Mouse (Mus musculus) hindbrain, embryonic 13.5 days (tissue): Measurements from ENCODE around the gene Ppp1r1b. TPM values are rescaled to one million over a fixed set of nuclear protein-coding genes. Genes with fewer than 3 reads are reported as not detected.

Experiments used
- ATAC-seq: fragments of 200-750 bp; cut with Nextera tagmentation; 2 replicates; pipeline ENCODE4 v1.8.0; 2017; ENCODE audit warnings: moderate TSS enrichment; ENCODE audit not compliant: low FRiP score
- H3K27ac ChIP-seq: fragments of 300-500 bp; sonication (generic); 2 replicates; pipeline ENCODE4 v1.5.1; 2015; ENCODE audit warnings: inconsistent platforms, mild to moderate bottlenecking, moderate library complexity
- H3K27me3 ChIP-seq: fragments of 300-500 bp; sonication (generic); 2 replicates; pipeline ENCODE4 v1.6.1; 2015; ENCODE audit warnings: mild to moderate bottlenecking, inconsistent platforms
- H3K36me3 ChIP-seq: fragments of 300-500 bp; sonication (generic); 2 replicates; pipeline ENCODE4 v1.6.1; 2015; ENCODE audit warnings: mild to moderate bottlenecking, inconsistent platforms
- H3K4me1 ChIP-seq: fragments of 300-500 bp; sonication (generic); replicated peaks from 2 replicates; pipeline ENCODE4 v1.6.1; 2015; ENCODE audit warnings: inconsistent platforms
- H3K4me2 ChIP-seq: fragments of 300-500 bp; sonication (generic); 2 replicates; pipeline ENCODE4 v1.6.1; 2015; ENCODE audit warnings: inconsistent platforms, mild to moderate bottlenecking, moderate library complexity
- H3K4me3 ChIP-seq: fragments of 300-500 bp; sonication (generic); 2 replicates; pipeline ENCODE4 v1.5.1; 2015; ENCODE audit warnings: mild to moderate bottlenecking, inconsistent platforms
- H3K9ac ChIP-seq: fragments of 300-500 bp; sonication (generic); 2 replicates; pipeline ENCODE4 v1.6.1; 2015; ENCODE audit warnings: mild to moderate bottlenecking, inconsistent platforms
- H3K9me3 ChIP-seq: fragments of 300-500 bp; sonication (generic); 2 replicates; pipeline ENCODE4 v1.6.1; 2016; ENCODE audit warnings: inconsistent platforms
- WGBS: fragments of 180-500 bp; shearing (Covaris S2); methylation state at CpG from one replicate; pipeline ENCODE4 v1.1.7; 2015; 5-methylcytosine and 5-hydroxymethylcytosine counted together
- polyA plus RNA-seq: library from polyadenylated mRNA; unstranded; fragments of >200 nt; fragmentation: Nextera tagmentation; extraction: Ambion mirVana; gene quantifications from 2 replicates; pipeline ENCODE4 v1.2.1, GENCODE M21; 2015

The Ppp1r1b gene
- polyA plus RNA-seq, 1 experiment from 2014 or later: 2.4 TPM

DNA sequence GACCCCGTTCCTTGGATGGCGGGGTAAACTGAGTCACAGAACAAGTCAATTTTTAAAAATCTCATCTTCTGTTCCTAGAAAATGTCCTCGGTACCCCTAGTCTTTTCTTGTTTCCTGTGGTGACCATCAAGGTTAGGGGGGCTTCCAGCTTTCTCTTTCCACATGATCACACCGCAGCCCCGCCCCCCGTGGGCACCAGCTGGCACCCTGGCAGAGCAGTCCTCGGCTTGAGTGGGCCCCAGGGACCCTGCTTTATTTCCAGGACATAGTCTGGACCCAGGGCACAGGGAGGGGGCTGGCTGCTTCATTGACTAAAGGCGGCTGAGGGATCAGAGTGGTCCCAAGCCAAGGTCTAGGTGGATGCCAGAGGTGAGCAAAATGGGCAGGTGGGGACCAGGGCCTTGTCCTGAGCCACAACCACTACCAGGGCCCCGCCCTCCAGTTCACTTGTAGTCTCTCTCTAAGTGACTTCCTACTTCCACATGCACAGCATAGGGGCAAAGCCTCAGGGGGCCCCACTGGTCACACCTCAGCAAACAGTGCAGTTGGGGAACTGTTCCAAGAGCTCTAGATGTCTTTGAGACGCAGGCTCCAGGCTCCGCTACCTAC, 8.4 kb upstream of the Ppp1r1b start:
- H3K4me2 ChIP-seq: peak overlapping the region; percentile 90
- peak overlapping the region; percentile 79 for H3K9ac ChIP-seq
- peak overlapping the region; percentile 50; the same call in 1 of the 2 replicates for H3K4me3 ChIP-seq
- 3% methylated on average over 11 of the region's 11 CpGs for WGBS
- ATAC-seq: no peak; the same call in 1 of the 2 replicates
- no peaks in the 10 kb centered on the region for H3K36me3 ChIP-seq
- H3K27me3 ChIP-seq: peaks cover 87% of the 10 kb centered on the region
- H3K4me1 ChIP-seq: peaks cover 44% of the 10 kb centered on the region
- H3K27ac ChIP-seq: peak overlapping the region; percentile 95
- no peaks in the 10 kb centered on the region for H3K9me3 ChIP-seq

DNA sequence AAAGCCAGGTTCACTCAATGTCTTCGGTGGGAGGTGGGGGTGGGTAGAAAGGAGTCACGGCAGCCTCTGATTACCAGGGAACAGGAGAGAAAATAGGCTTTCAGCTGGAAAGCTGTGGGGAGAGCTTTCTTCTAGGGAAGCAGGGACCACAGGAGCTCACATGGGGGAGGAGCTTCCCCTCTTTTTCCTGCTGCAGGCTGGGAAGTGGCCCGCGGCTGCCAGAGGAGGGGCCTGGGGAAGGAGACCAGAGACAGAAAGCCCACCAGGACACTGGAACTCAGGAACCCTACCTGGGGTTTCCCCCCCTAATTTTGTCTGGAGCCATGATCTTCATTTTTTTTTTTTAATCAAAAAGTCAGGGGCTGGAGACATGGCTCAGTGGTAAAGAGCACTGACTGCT, 7.6 kb upstream of the Ppp1r1b start:
- H3K9me3 ChIP-seq: no peaks in the 10 kb centered on the region
- WGBS: 5% methylated on average over 4 of the region's 4 CpGs
- no peak overlapping the region for H3K9ac ChIP-seq
- peaks cover 85% of the 10 kb centered on the region for H3K27me3 ChIP-seq
- H3K36me3 ChIP-seq: no peaks in the 10 kb centered on the region
- peaks cover 37% of the 10 kb centered on the region for H3K4me1 ChIP-seq
- no peak overlapping the region for H3K4me2 ChIP-seq
- no peak for ATAC-seq
- peak overlapping the region; percentile 95 for H3K27ac ChIP-seq
- no peak overlapping the region for H3K4me3 ChIP-seq

DNA sequence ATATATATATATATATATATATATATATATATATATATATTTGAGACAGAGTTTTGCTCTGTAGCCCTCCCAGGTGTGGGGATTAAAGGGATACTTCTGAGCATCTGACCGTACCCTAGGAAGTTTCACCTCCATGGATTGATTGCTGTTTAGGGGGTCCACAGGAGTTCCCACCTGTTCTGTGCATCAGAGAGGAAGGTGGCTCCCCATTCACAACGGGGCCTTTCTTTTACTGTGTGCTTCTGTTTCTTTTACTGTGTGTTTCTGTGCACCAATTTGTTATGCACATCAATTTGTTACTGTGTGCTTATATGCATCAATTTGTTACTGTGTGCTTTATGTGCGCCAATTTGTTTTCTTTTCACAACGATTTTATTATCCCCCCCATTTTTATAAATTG, 7.0 kb upstream of the Ppp1r1b start:
- H3K4me2 ChIP-seq: no peak overlapping the region
- H3K4me1 ChIP-seq: peaks cover 37% of the 10 kb centered on the region
- H3K27ac ChIP-seq: no peak overlapping the region
- no peak overlapping the region for H3K4me3 ChIP-seq
- 53% methylated on average over 4 of the region's 4 CpGs for WGBS
- no peaks in the 10 kb centered on the region for H3K9me3 ChIP-seq
- peaks cover 84% of the 10 kb centered on the region for H3K27me3 ChIP-seq
- no peaks in the 10 kb centered on the region for H3K36me3 ChIP-seq
- no peak overlapping the region for H3K9ac ChIP-seq
- ATAC-seq: no peak

DNA sequence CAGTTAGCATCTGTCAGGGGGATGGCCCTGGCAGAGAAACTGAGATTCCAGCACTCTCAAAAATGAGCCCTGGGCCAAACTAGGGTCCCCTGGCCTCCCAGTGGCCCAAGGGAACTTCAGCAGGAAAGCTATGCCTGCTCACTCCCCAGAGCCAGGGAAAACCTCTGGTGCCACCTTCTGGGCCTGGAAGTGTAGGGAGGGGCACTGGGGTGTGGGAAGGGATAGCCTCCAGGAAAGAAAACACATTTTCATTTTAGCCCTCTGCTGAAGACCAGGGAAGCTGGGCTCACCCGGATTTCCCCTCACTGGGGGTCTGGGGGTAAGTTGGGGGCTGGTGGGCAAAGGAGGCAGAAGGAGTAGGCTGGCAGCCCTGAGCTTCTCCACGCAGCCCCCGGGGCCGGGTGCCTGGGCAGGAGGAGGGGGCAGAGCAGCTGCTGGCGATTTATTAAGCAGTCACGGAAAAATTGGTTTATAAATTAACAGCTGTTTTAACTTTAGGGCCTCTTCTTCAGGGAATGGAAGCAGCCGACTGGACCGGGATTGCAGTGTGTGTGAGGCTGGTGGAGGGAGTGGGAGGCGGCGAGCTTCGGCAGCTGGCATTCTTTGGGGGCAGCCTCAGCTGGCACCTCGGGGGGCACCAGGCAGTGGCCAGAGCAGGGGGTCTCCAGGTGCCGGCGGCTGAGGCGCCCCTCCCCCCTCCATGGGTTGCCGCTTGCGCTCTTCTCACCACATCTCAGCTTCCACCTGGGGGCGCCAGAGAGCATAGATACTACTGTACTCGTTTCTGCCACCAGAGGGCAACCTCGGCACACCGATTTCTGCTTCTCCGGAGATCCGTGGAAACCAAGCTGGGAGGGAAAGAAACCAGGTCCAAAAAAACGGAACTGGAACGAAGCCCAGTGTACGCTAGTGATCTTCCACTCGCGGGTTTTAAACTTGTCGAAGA, 5.9 kb upstream of the Ppp1r1b start:
- Histone ChIP-seq H3K27ac (peak overlapping the region; percentile 74), H3K4me2 (peak overlapping the region; percentile 49), H3K27me3 (peaks cover 84% of the 10 kb centered on the region), H3K9ac (0 out of 2 replicates have a peak overlapping the region, but pooled peaks have one; percentile 47), H3K4me3 (peak overlapping the region; percentile 19; the same call in 1 of the 2 replicates), H3K4me1 (peaks cover 40% of the 10 kb centered on the region), H3K36me3 (no peaks in the 10 kb centered on the region), H3K9me3 (no peaks in the 10 kb centered on the region)
- WGBS: 2% methylated on average over 27 of the region's 29 CpGs
- peak; percentile 44 for ATAC-seq

DNA sequence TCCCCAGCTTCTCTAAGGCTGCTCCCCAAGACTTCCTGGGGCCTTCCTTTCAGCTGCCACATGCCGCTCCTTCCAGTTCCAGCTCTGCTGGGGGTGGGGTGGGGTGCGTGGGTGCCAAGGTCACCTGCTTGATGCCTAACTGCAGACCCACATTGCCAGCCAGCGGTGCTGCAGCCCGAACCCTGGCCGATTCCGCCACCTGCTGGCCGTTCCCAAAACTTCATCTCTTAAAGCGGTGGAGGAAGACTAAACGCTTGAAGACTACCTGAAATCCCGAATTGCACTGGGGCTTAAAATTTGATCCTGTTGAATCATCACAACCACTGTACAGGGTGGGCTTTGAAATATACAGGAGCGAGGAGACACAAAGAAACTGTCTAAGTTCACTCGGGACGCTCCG, 3.0 kb upstream of the Ppp1r1b start:
- no peak overlapping the region for H3K27ac ChIP-seq
- 0 out of 2 replicates have a peak overlapping the region, but pooled peaks have one; percentile 17 for H3K4me3 ChIP-seq
- H3K4me1 ChIP-seq: peaks cover 37% of the 10 kb centered on the region
- H3K27me3 ChIP-seq: peaks cover 84% of the 10 kb centered on the region
- H3K9ac ChIP-seq: no peak overlapping the region
- no peaks in the 10 kb centered on the region for H3K9me3 ChIP-seq
- 2% methylated on average over 14 of the region's 14 CpGs for WGBS
- H3K36me3 ChIP-seq: no peaks in the 10 kb centered on the region
- peak overlapping the region; percentile 31; the same call in 1 of the 2 replicates for H3K4me2 ChIP-seq
- no peak for ATAC-seq

DNA sequence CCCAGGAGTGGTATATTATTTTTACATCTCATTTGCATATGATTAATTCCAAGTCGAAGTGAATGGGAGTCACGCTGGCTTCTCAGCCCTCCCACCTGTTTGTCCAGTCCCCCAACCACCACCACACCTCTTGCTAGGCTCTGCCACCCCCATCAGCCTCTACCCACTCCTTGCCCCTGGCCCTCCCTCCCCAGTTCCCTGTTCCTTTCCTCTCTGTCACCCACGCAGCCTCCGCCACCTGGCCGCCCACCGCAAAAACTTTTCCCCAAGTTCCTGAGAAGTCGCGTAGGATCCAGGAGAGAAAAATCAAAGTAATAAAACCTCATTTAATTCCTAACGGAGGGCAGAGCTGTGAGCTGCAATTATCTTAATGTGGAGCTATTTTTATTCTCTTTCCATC, 2.0 kb upstream of the Ppp1r1b start:
- H3K4me1 ChIP-seq: peaks cover 34% of the 10 kb centered on the region
- WGBS: 15% methylated on average over 9 of the region's 9 CpGs
- no peaks in the 10 kb centered on the region for H3K9me3 ChIP-seq
- H3K36me3 ChIP-seq: no peaks in the 10 kb centered on the region
- no peak overlapping the region for H3K27ac ChIP-seq
- peaks cover 86% of the 10 kb centered on the region for H3K27me3 ChIP-seq
- ATAC-seq: no peak
- no peak overlapping the region for H3K4me2 ChIP-seq
- H3K9ac ChIP-seq: no peak overlapping the region
- no peak overlapping the region for H3K4me3 ChIP-seq

DNA sequence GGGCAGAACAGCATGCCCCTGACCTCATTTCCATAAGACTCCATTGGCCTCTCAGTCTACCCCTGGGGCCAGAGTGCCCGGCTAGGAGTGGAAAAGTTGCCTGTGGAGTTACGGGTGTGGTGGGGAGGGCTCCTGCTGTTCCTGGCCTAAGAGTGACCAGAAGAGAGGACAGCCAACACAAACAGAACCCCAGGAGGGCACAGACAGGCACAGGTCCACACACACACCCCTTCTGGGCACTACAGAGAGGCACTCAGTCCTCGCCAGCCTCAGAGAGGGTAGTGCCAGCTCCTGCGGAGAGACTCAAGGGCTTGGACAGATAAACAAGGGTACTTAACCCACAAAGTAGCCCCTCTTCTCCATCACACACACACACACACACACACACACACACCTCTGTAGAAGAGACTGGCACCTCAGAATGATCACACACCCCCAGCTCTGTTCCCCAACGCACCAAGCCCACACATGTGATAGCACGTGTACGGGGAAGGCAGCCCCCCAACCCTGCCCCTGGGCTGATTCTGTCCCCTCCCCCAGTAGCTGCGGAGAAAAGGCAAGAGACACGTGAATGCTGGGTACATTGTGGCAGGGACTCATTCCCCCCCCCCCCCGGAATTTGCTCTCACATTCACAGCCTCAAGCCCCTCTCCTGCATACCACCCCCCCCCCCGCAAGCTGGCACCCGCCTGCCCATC, 670 bp upstream of the Ppp1r1b start:
- H3K27ac ChIP-seq: no peak overlapping the region
- peak overlapping the region; percentile 51; the same call in 1 of the 2 replicates for H3K4me3 ChIP-seq
- no peaks in the 10 kb centered on the region for H3K36me3 ChIP-seq
- no peak for ATAC-seq
- peak overlapping the region; percentile 92 for H3K4me2 ChIP-seq
- peaks cover 23% of the 10 kb centered on the region for H3K4me1 ChIP-seq
- 2% methylated on average over 8 of the region's 12 CpGs for WGBS
- peaks cover 86% of the 10 kb centered on the region for H3K27me3 ChIP-seq
- H3K9ac ChIP-seq: no peak overlapping the region; the same call in 1 of the 2 replicates
- H3K9me3 ChIP-seq: no peaks in the 10 kb centered on the region

DNA sequence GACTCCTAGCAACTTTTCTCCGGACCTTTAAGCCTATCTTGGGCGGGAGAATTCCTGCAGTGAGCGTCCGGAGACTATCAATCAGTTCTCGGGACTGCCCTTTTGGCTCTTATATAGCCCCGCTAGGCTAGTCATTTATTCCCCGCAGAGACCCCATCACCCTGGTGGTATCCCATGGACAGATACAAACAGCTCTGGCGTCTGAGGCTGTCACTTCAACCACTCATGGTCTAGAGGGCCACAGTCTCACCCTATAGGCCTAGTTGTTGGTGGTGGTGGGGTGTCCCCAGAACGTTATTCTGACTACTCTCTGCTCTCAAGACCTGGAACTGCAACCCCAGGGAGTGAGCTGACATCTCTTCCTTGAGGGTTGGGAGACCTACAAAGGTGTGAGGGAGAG, 1.1 kb downstream of the Ppp1r1b start:
- H3K9me3 ChIP-seq: no peaks in the 10 kb centered on the region
- 1% methylated on average over 9 of the region's 9 CpGs for WGBS
- H3K27me3 ChIP-seq: peaks cover 95% of the 10 kb centered on the region
- H3K4me3 ChIP-seq: peak overlapping the region; percentile 51
- no peaks in the 10 kb centered on the region for H3K36me3 ChIP-seq
- no peak overlapping the region for H3K9ac ChIP-seq
- no peak overlapping the region for H3K27ac ChIP-seq
- peak overlapping the region; percentile 92 for H3K4me2 ChIP-seq
- no peak for ATAC-seq
- peaks cover 23% of the 10 kb centered on the region for H3K4me1 ChIP-seq

DNA sequence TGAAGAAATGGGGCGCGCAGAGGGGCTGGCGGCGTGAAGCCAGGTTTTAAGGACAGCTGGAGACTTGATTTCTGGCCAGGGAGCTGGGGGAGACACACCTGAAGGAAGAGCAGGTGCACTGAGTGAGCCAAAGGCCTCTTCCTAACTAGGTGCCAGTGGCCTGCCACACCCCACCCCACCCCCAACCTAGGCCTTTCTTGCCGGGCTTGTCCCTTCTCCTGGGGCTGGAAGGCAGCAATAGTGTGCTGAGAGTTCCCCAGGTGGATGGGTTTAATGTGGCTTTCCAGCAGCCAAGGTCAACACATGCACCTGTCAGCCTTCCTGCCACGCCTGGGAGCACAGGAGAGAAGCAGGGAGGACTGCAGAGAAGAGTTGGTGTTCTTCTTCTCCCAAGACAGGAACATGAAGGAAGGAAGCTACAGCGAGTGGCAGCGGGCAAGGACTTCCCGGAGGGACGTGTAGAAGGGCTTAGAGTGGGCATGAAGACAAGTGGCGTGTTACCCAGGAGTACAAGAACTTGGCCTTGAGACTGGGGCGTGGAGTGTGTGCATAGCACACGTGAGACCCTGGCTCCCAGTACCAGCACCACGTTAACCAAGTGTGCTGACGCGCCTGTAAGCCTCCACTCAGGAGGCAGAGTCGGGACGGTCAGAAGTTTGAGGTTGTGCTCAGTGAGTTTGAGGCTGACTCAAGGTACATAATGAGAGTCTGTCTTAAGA, 4.2 kb downstream of the Ppp1r1b start:
- no peak for ATAC-seq
- WGBS: 77% methylated on average over 18 of the region's 18 CpGs

DNA sequence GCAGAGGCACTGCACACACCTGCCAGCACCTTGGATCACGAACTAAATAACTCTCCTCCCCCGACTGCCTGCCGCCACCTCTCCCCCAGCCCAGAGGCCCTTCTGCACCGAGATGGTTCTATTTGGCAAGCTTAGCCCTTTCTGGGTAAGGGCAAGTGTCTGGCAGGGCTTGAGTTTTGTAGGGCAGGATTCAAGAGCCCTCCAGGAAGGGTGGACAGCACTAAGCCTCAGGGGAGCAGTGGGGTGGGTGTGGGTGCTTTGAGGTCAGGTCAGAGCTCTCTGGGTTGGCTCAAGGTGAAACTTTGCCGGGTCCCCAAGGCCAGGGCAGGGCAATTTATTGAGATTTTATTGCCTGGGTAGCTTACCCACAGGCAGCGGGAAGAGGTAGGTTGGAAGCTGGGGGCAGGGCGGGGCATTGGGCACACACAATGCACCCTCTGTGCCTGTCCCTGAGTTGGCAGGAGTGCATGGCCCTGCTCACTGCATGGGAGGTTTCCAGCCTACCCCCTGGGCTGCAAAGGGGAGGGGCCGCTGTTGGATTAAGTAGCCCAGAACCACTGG, 5.5 kb downstream of the Ppp1r1b start:
- no peak for ATAC-seq
- WGBS: 32% methylated on average over 8 of the region's 8 CpGs
- H3K36me3 ChIP-seq: no peaks in the 10 kb centered on the region

More for the DNA sequence above, 4.2 kb downstream of the Ppp1r1b start:
- H3K27me3 ChIP-seq: peaks cover 80% of the 10 kb centered on the region
- H3K4me3 ChIP-seq: no peak overlapping the region
- H3K9ac ChIP-seq: no peak overlapping the region
- H3K4me2 ChIP-seq: no peak overlapping the region
- no peak overlapping the region for H3K27ac ChIP-seq
- H3K36me3 ChIP-seq: no peaks in the 10 kb centered on the region
- no peaks in the 10 kb centered on the region for H3K9me3 ChIP-seq
- H3K4me1 ChIP-seq: peaks cover 22% of the 10 kb centered on the region

DNA sequence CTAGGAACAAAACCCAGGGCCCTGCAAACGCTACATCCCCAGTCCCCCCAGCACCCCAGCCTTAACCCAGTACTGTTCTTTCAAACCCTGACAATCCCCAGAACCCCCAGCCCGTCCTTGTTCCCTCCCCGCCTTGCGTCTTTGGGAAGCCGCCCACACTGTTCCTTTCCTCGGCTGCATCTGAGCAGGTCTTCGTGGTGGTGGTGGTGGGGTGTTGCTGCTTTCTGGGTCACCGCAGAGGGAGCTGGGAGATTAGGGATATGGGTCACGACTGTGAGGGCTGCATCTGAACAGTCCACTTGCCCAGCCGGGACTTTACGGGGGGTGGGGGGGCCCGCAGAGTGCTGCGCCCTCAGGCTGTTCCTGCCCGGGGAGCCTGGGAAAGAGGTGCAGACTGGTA, 6.2 kb downstream of the Ppp1r1b start:
- H3K9me3 ChIP-seq: no peaks in the 10 kb centered on the region
- H3K27ac ChIP-seq: no peak overlapping the region
- no peak overlapping the region for H3K9ac ChIP-seq
- no peak overlapping the region for H3K4me2 ChIP-seq
- H3K4me1 ChIP-seq: peaks cover 16% of the 10 kb centered on the region
- no peak for ATAC-seq
- no peak overlapping the region for H3K4me3 ChIP-seq
- WGBS: 63% methylated on average over 14 of the region's 14 CpGs
- H3K27me3 ChIP-seq: peaks cover 60% of the 10 kb centered on the region
- H3K36me3 ChIP-seq: no peaks in the 10 kb centered on the region

More for the DNA sequence above, 5.5 kb downstream of the Ppp1r1b start:
- Histone ChIP-seq H3K4me3 (no peak overlapping the region), H3K27me3 (peaks cover 67% of the 10 kb centered on the region), H3K4me1 (peaks cover 14% of the 10 kb centered on the region), H3K9me3 (no peaks in the 10 kb centered on the region), H3K4me2 (no peak overlapping the region), H3K9ac (no peak overlapping the region), H3K27ac (no peak overlapping the region)
